Mouse (Mus musculus) heart, embryonic 15.5 days (tissue): ENCODE data around the gene Retreg2. TPM values are rescaled to one million over a fixed set of nuclear protein-coding genes. Genes with fewer than 3 reads are reported as not detected.
A peak's percentile ranks its signal among the peaks of the same experiment; 100 is the strongest.

Source experiments
- ATAC-seq: fragments of 200-750 bp; cut with Nextera tagmentation; replicated peaks from 2 replicates; pipeline ENCODE4 v1.8.0; 2017; ENCODE audit warnings: low read depth, moderate TSS enrichment; ENCODE audit not compliant: insufficient number of reproducible peaks, insufficient read depth, low FRiP score
- H3K27ac ChIP-seq: fragments of 300-500 bp; sonication (generic); 2 replicates; pipeline ENCODE4 v1.5.1; 2015; ENCODE audit warnings: mild to moderate bottlenecking, inconsistent platforms
- H3K27me3 ChIP-seq: fragments of 300-500 bp; sonication (generic); 2 replicates; pipeline ENCODE4 v1.6.1; 2015; ENCODE audit warnings: inconsistent platforms
- H3K36me3 ChIP-seq: fragments of 300-500 bp; sonication (generic); 2 replicates; pipeline ENCODE4 v1.6.1; 2015; ENCODE audit warnings: mild to moderate bottlenecking, inconsistent platforms
- H3K4me1 ChIP-seq: fragments of 300-500 bp; sonication (generic); replicated peaks from 2 replicates; pipeline ENCODE4 v1.6.1; 2015; ENCODE audit warnings: inconsistent platforms
- H3K4me2 ChIP-seq: fragments of 300-500 bp; sonication (generic); 2 replicates; pipeline ENCODE4 v1.6.1; 2015; ENCODE audit warnings: inconsistent platforms, mild to moderate bottlenecking, moderate library complexity
- H3K4me3 ChIP-seq: fragments of 300-500 bp; sonication (generic); 2 replicates; pipeline ENCODE4 v1.5.1; 2015; ENCODE audit warnings: mild to moderate bottlenecking, inconsistent platforms
- H3K9ac ChIP-seq: fragments of 300-500 bp; sonication (generic); 2 replicates; pipeline ENCODE4 v1.6.1; 2015; ENCODE audit warnings: mild to moderate bottlenecking, inconsistent platforms
- H3K9me3 ChIP-seq: fragments of 300-500 bp; sonication (generic); replicated peaks from 2 replicates; pipeline ENCODE4 v1.6.1; 2016; ENCODE audit warnings: inconsistent platforms
- WGBS: fragments of 180-500 bp; shearing (Covaris S2); methylation state at CpG from one replicate; pipeline ENCODE4 v1.1.7; 2015; ENCODE audit warnings: mixed read lengths; 5-methylcytosine and 5-hydroxymethylcytosine counted together
- polyA plus RNA-seq: library from polyadenylated mRNA; unstranded; fragments of >200 nt; fragmentation: Nextera tagmentation; extraction: Ambion mirVana; gene quantifications from 2 replicates; pipeline ENCODE4 v1.2.1, GENCODE M21; 2015

Retreg2 gene
- polyA plus RNA-seq, 1 experiment from 2014 or later, result 30.7 TPM

GRCm38 (mm10) chr1:75192452-75192851, 49.9 kb downstream of the Retreg2 start:
- H3K27ac ChIP-seq, result peak overlapping the region; percentile 90
- H3K9me3 ChIP-seq, result no peaks in the 10 kb centered on the region
- H3K9ac ChIP-seq, result peak overlapping the region; percentile 63
- under 1% methylated on average over 19 of the region's 19 CpGs for WGBS
- H3K36me3 ChIP-seq, result peaks cover 34% of the 10 kb centered on the region
- peak overlapping the region; percentile 71 for H3K4me2 ChIP-seq
- peak overlapping the region; percentile 83 for H3K4me3 ChIP-seq
- ATAC-seq, result peak; percentile 44; the same call in 1 of the 2 replicates
- peaks cover 23% of the 10 kb centered on the region for H3K4me1 ChIP-seq
- H3K27me3 ChIP-seq, result no peaks in the 10 kb centered on the region

Other genes starting within 250 kb of the Retreg2 start
- gene Cryba2, start 249.6 kb upstream of the Retreg2 start, polyA plus RNA-seq, result not detected in 2 replicates
- 0.08 TPM in 1 of 2 replicates, not detected in the other for gene Cfap65, start 207.2 kb upstream of the Retreg2 start, polyA plus RNA-seq
- gene Ihh, start 191.1 kb upstream of the Retreg2 start, polyA plus RNA-seq, result 0.09 and 0.13 TPM in 2 replicates
- gene Nhej1, start 17.6 kb upstream of the Retreg2 start, polyA plus RNA-seq, result 7.2 and 8.9 TPM in 2 replicates
- gene Slc23a3, start 8.9 kb upstream of the Retreg2 start, polyA plus RNA-seq, result 0.53 and 1.2 TPM in 2 replicates
- gene Cnppd1, start 67 bp upstream of the Retreg2 start, polyA plus RNA-seq, result 33.7 and 39.3 TPM in 2 replicates
- 26.5 and 32.5 TPM in 2 replicates for gene Zfand2b, start 25.9 kb downstream of the Retreg2 start, polyA plus RNA-seq
- gene Abcb6, start 37.6 kb downstream of the Retreg2 start, polyA plus RNA-seq, result 12.9 and 14.1 TPM in 2 replicates
- gene Ankzf1, start 49.4 kb downstream of the Retreg2 start, polyA plus RNA-seq, result 24.3 and 25.9 TPM in 2 replicates
- 27.1 and 31.0 TPM in 2 replicates for gene Atg9a, start 49.4 kb downstream of the Retreg2 start, polyA plus RNA-seq
- 9.4 and 11.4 TPM in 2 replicates for gene Glb1l, start 68.0 kb downstream of the Retreg2 start, polyA plus RNA-seq
- gene Stk16, start 68.1 kb downstream of the Retreg2 start, polyA plus RNA-seq, result 73.6 and 96.9 TPM in 2 replicates
- gene Tuba4a, start 77.1 kb downstream of the Retreg2 start, polyA plus RNA-seq, result 41.9 and 56.7 TPM in 2 replicates
- gene A630095N17Rik, start 89.3 kb downstream of the Retreg2 start, polyA plus RNA-seq, result 0.23 TPM in 1 of 2 replicates, not detected in the other
- gene Dnajb2, start 93.6 kb downstream of the Retreg2 start, polyA plus RNA-seq, result 41.4 and 43.0 TPM in 2 replicates
- 0.45 and 1.0 TPM in 2 replicates for gene Ptprn, start 121.7 kb downstream of the Retreg2 start, polyA plus RNA-seq
- gene Resp18, start 135.6 kb downstream of the Retreg2 start, polyA plus RNA-seq, result 0.18 and 2.4 TPM in 2 replicates
- gene Dnpep, start 175.2 kb downstream of the Retreg2 start, polyA plus RNA-seq, result 108 and 123 TPM in 2 replicates
- 374 and 419 TPM in 2 replicates for gene Des, start 217.6 kb downstream of the Retreg2 start, polyA plus RNA-seq
- gene Speg, start 232.5 kb downstream of the Retreg2 start, polyA plus RNA-seq, result 44.5 and 54.4 TPM in 2 replicates